Mouse (Mus musculus): ENCODE data around the gene Gm45717.

Gm45717 gene

GRCm38 (mm10) chr7:140908634-140909107 is 47.1 kb downstream of the Gm45717 start:
- intact Hi-C loops (cut with DNase I) = loop anchor here (1.0 to 5.0 kb wide), 4 partner anchors 34 to 164 kb away; partner anchors contain the start of gene Pgghg

GRCm38 (mm10) chr7:140908181-140908580 is 47.6 kb downstream of the Gm45717 start:
- intact Hi-C loops (cut with DNase I) = loop anchor here (5.0 kb wide), 3 partner anchors 34 to 164 kb away; partner anchors contain the start of gene Pgghg

- intact Hi-C loops (cut with DNase I) = loop anchor here (5.0 kb wide), 3 partner anchors 35 to 165 kb away; partner anchors contain the start of gene Pgghg
Measured at GRCm38 (mm10) chr7:140907697-140908096, 48.0 kb downstream of the Gm45717 start.

- intact Hi-C loops (cut with DNase I) = loop anchor here (5.0 kb wide), 3 partner anchors 35 to 165 kb away; partner anchors contain the start of gene Pgghg
Measured at GRCm38 (mm10) chr7:140907131-140907530, 48.6 kb downstream of the Gm45717 start.

GRCm38 (mm10) chr7:140905642-140906081 is 50.1 kb downstream of the Gm45717 start:
- intact Hi-C loops (cut with DNase I) = loop anchor here (5.0 kb wide), 3 partner anchors 37 to 167 kb away; partner anchors contain the start of gene Pgghg

- intact Hi-C loops (cut with DNase I) = loop anchor here (1.0 kb wide), 1 partner anchor 59 kb away; no protein-coding TSS in a partner anchor
Measured at GRCm38 (mm10) chr7:140903212-140903611, 52.5 kb downstream of the Gm45717 start.

- intact Hi-C loops (cut with DNase I) = no loop called here
Measured at GRCm38 (mm10) chr7:140902036-140902875, 53.5 kb downstream of the Gm45717 start.

- intact Hi-C loops (cut with DNase I) = no loop called here
Measured at GRCm38 (mm10) chr7:140900220-140900619, 55.5 kb downstream of the Gm45717 start, which contains the start of gene Cox8b. TSS of gene Cox8b (minus strand) at chr7:140900446.
